Mouse (Mus musculus) thymus, postnatal 10 days (tissue): ENCODE data around the gene Rsph6a.

Experiments
- DNase-seq, 2 experiments: peaks; one replicate each; pipeline ENCODE4 v3.0.0; 2021; ENCODE audit warnings: low spot score in 2 of 2

The Rsph6a gene

GRCm38 (mm10) chr7:19054047-19054776 is at the start of gene Rsph6a:
Gene Rsph6a (plus strand): TSS chr7:19054690.
- DNase-seq: peak in 1 of 2 experiments; percentile 48

GRCm38 (mm10) chr7:19005417-19006121 is 48.9 kb upstream of the Rsph6a start:
- no peak for DNase-seq

- peak; percentile 56 to 77 for DNase-seq
These were observed 48.0 kb upstream of the Rsph6a start for GRCm38 (mm10) chr7:19006476-19006875.

DNA sequence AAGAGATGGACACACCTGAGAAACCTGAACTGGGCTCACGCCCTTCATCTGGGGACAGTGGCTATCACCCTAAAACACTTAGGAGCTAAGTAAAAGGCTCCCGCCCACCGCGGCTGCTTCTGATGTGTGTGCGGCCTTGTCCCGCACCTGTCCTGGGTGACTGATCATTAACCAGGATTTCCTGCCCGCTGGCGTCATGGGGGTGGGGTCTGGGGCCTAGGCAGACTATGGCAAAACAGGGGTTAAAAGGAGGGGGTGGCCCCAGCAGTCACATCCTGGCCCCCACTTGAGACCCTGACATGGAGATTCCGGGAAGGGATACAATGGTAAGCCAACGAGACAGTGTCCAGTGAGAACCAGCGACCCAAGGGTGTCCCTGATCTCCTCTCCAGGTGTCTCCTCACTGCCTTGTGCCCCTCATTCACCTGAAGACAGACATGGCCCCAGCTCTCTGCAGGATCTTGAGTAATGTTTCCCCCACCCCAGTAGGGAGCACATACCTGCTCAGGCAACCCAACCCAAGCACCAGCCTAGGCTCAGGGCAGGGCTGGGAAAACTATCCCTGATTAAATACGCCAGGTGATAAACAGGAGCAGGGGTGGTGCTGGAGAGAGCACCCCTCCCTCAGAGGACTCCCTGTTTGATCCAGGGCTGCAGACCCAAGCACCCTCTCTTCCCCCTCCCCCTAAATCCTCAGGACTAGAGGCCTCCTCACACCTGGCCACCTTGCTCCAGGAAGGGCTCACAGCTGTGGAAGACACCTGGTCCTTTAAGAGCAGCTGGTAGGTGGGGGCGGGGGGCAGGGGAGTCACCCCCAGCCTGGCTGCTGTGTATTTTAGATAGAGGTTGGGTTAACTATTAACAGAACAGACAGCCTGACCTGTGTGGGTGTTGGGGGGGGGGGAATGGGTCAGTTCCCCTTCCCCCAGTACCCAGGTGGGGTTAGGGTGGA is 47.2 kb upstream of the Rsph6a start:
- DNase-seq: no peak

DNA sequence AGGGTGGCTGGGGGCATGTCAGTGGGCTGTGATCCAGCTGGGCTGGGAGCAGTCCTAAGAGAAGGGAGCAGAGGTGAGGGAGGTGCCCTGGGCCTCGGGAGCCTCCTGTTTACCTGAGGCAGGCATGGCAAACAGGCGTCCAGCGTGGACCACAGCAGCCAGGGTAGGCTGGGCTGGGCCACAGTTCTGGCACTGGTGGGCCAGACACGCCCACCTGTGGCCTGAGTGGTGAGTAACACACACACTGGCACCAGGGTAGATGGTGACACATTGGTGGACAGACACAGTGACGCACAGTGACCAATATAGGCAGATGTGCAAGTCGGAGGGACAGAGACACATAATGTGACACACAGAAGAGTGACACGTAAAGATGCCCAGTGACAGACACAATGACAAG is 43.9 kb upstream of the Rsph6a start:
- no peak for DNase-seq

GRCm38 (mm10) chr7:19012025-19012621 is 42.4 kb upstream of the Rsph6a start:
- DNase-seq: no peak

GRCm38 (mm10) chr7:19012882-19013281 is 41.6 kb upstream of the Rsph6a start:
- DNase-seq: no peak

GRCm38 (mm10) chr7:19014452-19014851 is 40.0 kb upstream of the Rsph6a start:
- DNase-seq: no peak

GRCm38 (mm10) chr7:19016042-19016441 is 38.4 kb upstream of the Rsph6a start:
- no peak for DNase-seq

DNA sequence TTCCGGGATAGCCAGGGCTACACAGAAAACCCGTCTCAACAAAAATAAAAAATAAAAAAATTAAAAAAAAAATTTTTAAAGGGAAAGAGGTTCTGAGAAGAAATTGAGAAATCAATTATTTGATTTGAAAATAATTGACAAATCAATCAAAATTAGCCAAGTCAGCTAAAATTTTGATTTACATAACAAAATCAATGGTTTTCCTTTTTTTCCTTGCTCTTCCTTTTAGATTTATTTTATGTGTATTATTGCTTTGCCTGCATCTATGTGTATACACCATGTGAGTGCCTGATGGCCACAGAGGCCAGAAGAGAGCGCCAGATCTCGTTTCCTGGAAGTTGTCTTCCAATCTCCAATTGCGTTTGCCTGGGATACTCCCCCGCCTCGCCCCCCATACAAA is 36.6 kb upstream of the Rsph6a start:
- no peak for DNase-seq

DNA sequence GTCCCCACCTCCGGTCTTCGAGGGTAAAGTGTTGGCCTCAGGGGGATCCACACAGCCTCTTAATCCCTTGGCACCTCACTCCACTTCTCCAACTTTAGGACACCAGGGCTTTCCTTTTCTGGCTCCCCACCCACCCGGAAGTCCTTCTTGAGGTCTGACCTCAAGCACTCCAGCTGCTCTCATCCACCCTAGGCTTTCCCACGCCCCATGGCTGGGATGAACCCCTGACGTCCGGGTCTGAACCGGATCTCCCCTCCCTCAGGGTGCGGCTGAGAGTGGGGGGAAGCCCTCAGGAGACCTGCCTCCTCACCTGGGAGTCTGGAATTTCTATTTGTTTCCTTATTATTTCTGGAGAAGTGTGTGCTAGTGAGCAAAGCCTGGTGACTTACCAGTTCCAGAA is 33.4 kb upstream of the Rsph6a start:
- DNase-seq: no peak

GRCm38 (mm10) chr7:19022189-19022958 is 32.1 kb upstream of the Rsph6a start:
- DNase-seq: no peak

DNA sequence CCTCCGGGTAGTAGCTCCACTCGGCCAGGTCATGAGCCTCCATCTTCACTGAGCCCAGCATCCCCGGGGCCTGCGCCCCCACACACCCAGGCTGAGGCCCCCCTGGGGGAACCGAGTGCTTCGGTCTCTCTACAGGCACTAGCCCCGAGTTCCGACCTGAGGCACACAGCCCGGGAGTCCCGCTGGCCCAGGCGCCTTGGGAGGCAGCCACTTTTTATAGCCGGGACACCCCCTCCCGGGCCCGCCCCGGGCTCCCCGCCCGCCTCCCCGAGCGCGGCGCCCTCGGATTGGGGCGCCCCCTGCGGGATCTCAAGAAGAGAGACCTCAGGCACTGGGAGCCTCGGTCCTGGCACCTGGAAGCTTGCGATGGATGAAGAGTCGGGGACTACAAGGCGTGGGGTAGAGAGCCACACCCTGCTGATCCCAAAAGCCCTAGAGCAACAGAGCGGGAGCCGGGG is 31.1 kb upstream of the Rsph6a start, which contains the start of gene Foxa3:
Gene Foxa3 (minus strand): TSS at position 182 of the 458 bp plus-strand sequence.
- DNase-seq: peak; percentile 40 to 52

DNA sequence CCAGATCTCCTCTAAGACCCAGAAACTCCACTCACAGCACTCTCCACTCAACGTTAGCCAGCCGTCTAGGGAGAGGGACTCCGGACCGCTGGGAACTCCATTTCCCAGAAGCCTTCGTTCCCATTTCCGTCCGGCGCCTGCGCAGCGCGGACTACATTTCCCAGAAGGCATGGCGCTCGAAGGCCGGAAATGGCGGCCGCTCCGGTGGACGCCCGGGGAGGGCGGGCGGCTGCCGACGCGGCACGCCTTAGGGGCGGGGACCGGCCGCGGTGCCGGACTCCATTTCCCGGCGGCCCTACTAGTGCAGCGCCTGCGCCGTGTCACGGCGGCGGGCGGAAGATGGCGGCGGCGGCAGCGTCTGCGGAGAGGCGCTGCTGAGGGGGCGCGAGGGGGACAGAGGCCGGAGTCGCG is 30.4 kb upstream of the Rsph6a start, which contains the start of gene Sympk:
Gene Sympk (plus strand): TSS at position 282 of the 411 bp plus-strand sequence.
- peak; percentile 94 to 95 for DNase-seq

GRCm38 (mm10) chr7:19024581-19025255 is 29.8 kb upstream of the Rsph6a start:
- peak in 1 of 2 experiments; percentile 62 for DNase-seq

DNA sequence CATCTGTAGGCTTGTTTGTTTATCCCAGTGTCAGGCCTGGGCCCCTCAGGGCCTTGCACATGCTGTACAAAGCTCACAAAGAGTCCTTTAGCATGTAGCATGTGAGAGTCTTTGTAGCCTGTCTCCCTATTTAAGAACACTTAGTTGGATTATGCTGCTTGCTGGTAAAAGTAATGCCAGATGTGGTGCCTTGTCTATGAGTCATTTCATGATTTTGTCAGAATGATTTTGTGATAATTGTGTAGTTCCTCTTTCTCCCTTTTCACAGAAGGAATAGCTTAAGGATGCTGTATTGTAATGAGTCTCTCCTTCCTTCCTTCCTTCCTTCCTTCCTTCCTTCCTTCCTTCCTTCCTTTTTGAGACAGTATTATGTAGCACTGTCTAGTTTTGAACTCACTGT is 26.4 kb upstream of the Rsph6a start:
- DNase-seq: no peak

DNA sequence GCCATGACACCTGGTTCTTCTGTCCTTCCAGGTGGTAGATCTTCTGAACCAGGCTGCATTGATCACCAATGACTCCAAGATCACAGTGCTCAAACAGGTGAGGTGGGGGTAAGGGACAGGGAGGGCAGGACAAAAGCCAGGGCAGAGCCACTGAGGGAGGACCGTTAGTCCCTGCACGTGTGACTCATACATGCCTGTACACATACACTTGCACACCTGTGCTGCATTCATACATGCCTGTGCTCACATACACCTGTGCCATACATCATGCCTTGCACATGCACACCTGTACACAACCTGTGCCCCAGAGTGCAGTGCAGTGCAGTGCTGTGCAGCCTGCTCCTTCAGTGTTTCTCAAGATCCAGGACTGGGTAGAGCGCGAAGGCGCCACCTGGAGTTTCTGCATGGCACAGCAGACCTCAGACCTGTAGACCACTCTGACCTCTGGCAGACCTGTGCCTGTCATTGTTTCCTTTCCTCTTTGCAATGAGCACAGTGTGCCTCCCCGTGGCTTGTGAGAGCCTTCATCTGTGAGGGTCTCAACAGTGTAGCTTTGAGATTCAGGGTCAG is 25.3 kb upstream of the Rsph6a start:
- DNase-seq: peak; percentile 33 to 66

DNA sequence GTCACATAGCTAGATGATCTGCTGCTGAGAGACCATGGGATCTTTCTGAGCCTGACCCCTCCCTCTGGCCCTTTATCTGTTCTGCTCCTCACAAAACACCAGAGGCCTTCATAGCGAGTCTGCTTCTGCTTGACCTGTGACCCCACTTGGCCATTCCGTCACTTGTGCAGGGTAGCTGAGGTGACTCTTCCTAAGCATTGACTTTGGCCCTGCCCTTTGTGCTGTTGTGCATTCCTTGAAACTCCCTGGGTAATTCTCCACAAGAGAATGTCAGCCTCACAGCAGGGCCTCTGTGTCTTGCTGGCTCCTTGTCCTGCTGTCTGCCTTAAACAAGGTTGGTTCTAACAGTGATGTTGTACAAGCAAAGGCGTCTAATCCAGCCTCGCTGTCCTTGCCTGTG is 22.8 kb upstream of the Rsph6a start:
- DNase-seq: no peak

- no peak for DNase-seq
These were observed 9.9 kb upstream of the Rsph6a start for GRCm38 (mm10) chr7:19044616-19045015.
